Mouse (Mus musculus): Measurements from ENCODE around the gene Pip5kl1.

Pip5kl1 gene

DNA sequence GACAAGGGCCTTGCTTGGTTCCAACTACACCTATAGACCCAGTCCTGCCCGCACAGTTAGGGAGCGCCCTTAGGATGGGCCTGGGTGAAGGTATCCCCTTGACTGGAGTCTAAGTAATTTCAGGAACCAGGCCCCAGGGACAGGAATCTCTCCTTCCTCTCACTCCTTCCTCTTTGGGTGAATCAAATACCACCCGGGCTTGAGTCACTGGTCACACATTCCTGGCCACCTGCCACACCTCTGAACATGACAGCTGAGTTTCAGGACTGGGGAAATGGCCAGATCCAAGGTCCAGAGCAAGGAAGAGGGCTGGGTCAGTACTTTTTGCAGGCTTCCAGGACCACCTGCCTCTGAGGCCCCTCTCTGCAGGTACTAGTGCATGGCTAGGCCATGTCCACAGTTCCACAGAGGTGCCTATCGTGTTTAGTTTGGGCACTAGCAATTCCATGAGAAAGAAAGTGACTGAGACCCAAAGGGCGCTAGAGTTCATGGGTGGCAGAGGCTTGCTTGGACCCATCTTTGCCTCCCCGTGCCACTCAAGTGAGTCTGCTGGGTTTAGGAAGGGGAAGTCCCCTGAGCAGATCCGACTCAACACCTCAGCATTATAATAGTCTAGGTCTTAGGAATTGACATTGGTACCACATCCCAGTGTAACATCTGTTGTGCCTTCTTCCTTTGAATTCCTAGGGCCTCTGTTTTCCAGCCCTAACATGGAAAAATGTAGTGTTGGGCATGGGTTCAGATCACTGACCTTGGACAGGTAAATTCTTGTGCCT lies 26.4 kb upstream of the Pip5kl1 start:
- no peak for DNase-seq (ENCODE audit: low spot score)

DNA sequence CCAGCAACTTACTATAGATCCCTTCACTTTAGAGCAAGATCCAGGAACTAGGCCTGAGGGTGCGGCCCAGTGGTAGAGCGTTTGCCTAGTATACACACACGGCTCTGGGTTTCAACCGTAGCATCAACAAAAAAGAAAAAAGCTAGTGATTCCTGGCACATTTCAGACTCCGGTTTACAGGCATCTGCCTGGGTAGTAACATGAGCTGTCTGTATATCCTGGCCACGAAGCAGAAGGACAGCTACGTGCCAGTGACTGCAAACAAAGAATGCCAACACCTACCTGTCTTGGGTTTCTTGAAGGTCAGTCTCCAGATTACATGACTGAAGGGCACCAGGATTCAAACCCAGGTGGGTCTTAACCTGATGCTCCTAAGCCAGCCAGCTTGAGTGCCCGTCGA lies 25.4 kb upstream of the Pip5kl1 start:
- DNase-seq (ENCODE audit: low spot score): no peak

DNA sequence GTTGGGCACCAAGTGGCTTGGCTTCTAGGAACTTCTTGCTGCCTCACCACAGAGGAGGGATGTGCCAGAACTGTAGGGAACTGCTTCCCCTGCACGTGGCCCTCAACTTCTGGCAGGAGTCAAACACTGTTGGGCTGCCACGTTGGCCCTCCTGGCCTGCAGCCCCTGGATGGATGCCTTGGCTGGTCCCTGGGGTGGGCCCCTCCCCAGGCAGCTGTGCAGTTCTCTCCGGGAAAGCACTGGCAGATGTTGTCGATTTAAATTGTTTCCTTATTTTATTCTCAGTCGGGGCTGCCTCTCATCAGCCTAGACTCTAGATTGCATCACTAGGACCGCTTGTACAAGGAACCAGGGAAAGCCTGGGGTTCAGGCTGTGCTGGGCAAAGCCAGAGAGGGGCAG lies 24.8 kb upstream of the Pip5kl1 start:
- no peak for DNase-seq (ENCODE audit: low spot score)

DNA sequence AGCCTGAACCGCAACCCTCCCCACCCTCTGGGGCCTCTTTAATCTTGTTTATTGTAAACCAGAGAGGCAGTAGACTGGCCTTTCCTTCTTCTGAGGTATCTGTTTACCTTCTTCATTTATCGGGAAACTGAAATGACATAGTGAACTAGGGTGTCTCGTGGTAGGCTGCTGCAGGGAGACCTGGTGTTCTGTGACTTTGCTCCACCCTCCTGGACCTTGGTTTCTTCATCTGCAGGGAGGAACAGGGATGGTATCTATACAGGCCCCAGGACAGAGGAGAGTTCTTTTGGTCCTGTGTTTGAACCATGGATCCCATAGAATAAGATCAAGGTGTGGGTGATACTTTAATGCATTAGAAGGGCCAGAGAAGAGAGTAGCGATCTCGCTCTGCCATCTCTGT lies 23.4 kb upstream of the Pip5kl1 start:
- DNase-seq (ENCODE audit: low spot score): no peak

DNA sequence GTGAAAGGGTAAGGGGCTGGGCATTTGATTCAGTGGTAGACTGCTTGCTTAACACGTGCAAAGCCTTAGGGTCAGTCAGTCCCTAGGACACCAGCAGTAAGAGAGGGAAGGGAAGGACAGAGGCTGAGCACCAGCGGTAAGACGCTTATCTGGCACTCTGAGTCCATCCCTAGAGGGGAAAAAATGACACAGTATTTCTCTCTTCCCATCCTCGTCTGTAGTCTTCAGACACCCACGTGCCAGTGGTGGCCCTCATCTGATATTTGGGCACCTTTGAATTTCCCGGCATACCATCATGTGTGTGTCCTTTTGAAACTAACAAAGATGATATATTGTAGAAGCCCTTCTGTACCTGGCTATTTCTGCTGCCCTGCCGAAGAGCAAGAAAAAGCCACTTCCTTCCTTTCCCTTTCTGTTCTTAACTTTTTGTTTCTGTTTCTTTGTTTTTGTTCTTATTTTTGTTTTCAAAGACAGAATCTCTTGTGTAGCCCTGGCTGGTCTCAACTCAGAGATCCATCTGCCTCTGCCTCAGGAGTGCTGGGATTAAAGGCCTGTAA lies 20.9 kb upstream of the Pip5kl1 start:
- no peak for DNase-seq (ENCODE audit: low spot score)

DNA sequence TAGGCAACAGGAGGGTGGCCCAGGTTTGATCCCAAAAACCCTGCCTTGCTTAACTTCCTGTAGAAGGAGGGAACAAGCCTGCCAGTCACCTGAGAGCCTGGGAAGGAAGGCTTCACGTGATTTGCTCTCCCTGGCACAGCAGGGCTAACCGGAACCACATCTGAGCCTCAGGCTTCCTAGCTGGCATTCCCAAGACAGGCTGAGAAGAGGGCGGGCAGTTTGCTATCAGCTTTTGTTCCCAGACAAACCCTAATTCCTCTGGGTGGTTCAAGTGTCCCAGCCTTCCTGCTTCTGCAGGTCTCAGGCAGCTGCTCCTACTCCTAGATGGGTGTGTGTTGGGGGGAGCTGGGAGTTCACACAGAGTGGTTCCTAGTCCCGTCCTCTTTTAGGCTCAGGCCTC lies 19.1 kb upstream of the Pip5kl1 start:
- DNase-seq (ENCODE audit: low spot score): no peak

DNA sequence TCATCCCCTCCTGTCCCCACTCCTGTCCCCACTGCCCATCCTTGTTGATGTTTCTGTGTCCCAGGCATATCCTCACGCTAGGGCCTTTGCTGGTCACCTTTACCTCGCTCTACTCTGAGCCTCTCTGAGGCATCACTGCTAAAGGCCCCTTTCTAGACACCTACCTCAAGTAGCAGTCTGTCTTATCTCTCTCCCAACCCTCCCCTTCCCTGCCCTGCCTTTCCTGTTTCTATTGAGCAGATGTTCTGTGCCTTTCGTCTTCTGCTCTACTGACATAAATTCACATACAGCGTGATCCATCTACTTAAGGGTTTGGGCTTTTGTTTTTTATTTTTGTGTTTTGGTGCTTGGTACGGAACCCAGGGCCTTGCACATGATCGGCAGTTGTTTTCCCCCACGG lies 18.6 kb upstream of the Pip5kl1 start:
- DNase-seq (ENCODE audit: low spot score): no peak

DNA sequence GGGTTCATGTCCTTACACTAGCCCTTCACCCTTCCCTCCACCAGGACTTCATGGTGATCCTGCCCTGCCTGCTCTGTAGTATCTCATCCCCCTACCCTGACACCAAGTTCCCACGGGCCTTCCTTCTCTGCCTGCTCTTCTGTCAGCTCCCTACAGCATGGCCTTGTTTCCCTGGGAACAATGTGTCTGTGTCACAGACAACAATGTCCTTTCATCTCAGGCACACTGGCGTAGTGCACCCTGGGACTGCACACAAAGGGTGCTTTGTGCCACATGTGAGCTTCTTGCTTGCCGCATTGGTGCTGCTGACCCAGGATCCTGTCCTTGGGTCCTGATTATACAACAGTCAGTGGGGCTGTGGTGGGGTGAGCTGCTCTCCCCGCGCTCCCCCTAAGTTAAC lies 15.0 kb upstream of the Pip5kl1 start:
- no peak for DNase-seq (ENCODE audit: low spot score)

DNA sequence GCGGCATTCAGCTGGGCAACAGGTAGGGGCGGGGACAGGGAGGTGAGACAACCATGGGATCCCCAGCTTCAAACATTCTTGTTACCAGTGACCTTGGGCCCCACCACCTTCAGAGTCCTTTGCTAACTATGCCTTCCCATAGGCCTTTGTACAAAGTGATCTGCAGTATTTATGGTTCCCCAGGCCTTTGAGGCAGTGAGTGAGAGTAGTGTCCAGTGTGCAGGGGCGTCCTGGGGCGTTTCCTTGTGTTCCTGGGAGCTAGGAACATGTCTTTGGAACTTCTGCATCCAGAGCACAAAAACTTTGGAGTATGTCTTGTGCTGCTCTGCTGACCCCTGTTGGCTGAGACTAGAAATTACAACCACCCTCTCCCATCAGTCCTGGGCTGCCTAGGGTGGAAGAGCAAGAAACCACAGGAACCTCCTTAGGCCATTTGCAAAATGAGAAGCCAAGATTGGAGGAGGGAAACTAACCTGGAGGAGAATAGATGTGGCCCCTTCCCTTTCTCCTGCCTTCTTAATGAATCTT lies 8.0 kb upstream of the Pip5kl1 start:
- DNase-seq (ENCODE audit: low spot score): no peak

DNA sequence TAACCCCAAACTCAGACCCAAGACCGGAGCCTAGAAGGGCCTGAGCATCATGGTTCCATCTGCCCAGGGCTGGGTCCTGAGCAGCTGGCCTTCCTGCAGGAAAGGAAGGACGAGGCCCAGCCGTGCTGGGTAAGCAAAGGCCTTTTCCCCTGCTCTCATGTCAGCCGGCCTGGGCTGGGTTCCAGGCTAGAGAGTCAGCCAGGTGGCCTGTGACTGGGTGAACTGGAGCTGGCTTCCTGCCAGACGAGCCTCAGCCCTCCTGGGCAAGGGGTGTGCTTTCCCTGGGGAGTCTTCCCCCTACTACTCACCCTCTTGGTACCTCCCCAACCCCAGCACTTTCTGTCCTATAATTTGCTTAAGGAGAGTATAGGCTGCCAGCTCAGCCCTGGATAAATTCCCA lies 6.4 kb upstream of the Pip5kl1 start:
- no peak for DNase-seq (ENCODE audit: low spot score)

DNA sequence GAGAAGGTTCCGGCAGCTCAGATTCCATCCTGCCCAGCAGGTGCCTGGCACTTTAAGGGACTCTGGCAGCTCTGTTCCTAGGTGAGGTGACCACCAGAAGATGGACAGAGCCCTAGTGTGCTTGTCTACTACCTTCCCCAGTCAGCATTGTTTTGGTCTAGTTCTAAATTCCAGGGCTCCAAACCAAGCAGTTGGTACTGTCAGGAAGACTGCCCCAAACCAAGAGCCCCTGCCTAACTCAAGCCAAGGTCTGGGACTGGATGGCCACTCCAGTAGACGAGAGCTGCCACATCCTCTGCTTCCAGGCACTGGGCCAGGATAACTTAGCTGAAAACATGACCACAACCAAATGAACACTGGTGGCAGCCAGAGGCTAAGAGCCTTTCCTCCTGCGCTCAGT lies 5.7 kb upstream of the Pip5kl1 start:
- DNase-seq (ENCODE audit: low spot score): no peak

DNA sequence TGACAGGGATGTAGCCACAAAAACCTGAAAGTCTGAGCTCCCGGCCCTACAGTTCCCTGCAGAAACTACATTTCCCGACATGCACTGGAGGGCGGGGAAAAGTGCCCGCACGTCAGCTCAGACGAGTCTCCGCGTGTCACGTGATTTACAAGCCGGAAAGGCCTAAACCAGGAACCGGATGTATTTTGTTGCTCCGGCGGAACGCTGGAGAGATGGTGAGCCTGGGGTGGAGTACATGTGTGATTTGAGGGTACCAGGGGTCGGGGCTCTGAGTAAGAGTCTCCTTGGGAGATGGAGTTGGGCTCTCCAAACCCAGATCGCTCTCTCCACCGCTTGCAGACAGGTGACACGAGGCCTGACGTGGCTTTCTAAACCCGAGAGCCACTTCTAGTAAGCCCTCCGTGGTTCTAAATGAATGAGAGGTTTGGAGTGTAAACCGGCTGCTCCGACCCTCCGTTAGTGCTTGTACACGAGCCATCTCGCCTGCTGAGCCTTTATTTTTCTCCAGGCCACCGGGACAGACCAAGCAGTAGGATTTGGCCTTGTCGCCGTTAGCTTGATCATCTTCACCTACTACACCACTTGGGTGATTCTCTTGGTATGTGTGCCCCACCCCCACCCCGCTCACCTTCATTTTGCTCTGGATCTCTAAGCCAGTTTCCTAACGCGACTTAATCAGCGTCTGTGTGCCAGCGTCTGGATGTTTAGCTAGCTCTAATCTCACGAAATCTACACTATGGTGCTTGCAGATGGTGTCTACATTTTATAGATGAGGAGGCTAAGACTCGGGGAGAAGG lies 3.7 kb upstream of the Pip5kl1 start, which contains the start of gene Dpm2:
Dpm2 (plus strand) TSS at position 161 of the 797 bp plus-strand sequence.
- DNase-seq (ENCODE audit: low spot score): peak; percentile 57

DNA sequence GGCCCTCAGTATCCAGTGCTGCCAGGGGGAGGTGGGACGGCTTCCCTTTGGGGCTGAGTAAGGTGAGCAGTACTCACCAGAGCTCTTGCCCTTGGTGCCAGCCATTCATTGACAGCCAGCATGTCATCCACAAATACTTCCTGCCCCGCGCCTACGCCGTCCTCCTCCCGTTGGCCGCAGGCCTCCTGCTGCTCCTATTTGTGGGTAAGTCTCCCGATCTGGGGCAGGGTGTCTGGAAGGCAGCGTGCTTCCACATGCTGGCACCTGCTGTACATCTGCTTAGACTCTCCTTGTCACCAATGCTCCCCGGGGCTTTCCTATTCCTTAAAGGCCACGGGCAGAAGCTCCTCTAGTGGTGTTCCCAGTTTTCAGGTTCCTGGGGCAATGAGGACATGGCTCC lies 2.4 kb upstream of the Pip5kl1 start:
- no peak for DNase-seq (ENCODE audit: low spot score)

DNA sequence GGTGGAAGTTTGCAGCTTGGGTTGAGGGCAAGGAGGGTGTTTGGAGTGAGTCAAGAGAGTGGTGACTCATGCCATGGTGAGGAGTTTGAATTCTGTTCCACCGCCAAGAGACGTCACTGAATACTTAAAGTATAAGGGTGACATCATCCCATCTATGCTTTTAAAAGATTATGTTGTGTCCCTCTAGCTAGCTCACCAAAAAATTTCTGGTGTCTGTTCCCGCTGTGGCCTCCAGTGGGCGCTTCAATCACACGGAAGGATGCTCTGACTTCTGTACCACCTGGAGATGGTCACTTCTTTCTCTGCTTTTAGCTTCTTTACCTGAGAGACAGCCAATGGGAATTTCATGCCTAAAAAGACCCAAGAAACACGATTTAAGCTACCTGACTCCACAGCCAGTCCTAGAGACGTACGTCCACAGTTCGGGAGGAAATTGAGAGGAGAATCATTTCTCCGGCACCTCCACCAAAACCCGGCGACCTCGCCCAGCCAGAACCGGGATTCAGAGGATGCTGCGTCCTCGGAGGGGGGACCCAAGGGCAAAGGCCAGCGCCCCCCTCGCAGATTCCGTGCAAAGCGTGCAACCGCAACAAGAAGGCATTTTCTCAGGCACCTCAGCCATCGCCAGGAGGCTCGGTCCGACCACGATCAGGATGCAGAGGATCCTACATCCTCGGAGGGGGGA lies 446 bp downstream of the Pip5kl1 start:
- no peak for DNase-seq (ENCODE audit: low spot score)

DNA sequence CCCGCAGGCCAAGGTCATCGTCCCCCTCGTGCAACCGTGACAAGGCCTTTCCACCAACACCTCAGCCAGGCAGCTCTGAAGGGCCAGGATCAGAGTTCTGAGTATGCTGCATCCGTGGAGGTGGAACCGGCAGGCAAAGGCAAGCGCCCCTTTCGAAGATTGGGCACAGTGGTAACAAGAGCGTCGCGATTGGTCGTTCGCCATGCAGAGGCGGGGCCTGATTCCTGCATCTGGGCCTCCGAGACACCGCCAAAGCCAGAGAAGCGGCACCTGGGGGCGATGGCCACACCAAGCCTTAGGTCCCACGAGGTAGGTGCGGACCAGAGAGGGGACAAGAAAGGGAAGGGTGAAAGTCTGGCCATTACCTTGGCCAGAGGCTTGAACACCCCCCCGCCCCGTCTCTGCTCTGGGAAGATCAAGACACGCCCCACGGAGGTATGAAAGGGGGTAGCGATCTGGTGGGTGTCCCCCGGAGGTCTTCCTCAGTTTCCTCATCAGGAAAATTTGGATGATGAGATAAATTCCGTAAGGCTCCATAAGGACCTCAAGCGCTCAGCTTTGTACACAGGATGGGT lies 1.1 kb downstream of the Pip5kl1 start, which contains the start of gene 9430097D07Rik:
9430097D07Rik (minus strand) TSS at position 99 of the 575 bp plus-strand sequence.
- DNase-seq (ENCODE audit: low spot score): no peak

DNA sequence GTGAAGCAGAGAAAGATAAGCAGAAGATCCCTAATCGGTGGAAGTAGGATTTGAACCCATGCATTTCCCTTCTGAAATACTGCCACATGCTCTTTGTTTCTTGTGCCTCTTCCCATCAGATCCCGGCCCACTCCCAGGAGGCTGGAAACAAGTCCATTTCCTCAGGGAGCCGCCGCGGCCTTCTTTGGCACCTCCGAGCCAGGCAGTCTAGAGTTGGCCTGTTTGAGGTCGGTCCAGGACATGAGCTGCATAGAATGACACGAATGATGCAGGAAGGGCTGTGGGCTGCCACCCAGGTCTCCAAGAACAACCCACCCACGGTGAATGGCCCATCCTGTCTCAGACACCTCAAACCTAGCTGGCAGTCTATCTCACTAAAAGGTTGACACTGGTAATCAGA lies 1.9 kb downstream of the Pip5kl1 start:
- DNase-seq (ENCODE audit: low spot score): no peak

DNA sequence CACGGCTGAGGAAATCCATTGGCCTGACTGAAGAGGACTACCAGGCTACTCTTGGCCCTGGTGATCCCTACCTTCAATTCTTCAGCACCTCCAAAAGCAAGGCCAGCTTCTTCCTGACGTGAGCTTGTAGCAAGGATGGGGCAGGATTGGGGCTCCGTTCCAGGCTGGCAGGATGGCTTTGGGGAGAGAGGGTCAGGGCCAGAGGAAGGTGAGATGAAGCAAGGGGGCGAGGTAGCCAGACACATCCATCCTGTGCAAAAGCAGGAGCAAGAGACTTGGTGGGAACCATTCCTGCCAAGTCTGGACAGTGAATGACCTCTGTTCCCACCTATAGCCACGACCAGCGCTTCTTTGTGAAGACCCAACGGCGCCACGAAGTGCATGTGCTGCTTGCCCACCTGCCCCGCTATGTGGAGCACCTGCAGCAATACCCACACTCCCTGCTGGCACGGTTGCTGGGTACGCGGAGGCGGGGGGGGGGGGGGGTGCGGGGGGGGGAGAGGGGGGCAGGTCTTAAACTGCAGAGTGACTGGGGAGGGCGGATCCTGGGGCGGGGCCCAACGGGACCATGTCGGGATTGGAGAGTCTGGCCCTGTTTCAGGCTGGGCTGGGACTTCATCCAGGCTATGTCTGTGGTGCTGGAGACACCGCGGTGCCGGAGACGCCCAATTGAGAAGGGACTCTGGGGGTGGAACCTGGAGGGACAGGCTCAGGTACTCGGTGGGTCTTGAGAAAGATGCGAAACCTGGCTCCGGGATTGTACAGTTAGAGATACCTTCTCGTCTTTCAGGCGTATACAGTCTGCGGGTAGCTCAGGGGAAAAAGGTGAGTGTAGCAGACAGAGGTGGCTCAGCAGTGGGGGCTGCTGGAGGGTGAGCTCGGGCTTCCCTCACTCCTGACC lies 3.8 kb downstream of the Pip5kl1 start:
- DNase-seq (ENCODE audit: low spot score): no peak

DNA sequence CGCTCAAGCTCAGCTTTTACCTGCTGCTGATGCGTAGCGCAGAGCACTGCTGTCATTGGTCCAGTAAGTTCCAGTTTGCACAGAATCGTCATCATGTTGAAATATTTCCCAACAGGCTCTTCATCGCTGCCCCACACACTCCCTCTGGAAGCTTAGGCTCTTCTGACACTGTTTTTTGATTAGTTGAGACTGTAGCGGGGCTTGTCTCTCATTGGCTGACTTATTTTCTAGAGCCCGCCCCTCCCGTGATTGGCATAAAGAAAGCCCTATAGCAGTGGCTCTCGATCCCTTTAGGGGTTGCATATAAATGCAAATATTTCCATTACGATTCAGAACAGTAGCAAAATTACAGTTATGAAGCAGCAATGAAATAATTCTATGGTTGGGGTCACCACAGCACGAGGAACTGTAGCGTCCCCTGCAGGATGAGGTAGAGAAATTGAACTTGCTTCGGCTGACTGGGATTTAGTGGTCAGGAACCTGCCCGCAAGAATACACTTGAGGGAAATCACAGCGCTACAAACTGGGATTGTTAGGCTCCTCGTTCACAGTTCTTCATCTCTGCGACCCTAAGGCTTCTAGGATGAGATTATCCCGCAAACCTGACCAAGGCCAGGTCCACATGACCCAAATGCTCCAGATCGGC lies 7.0 kb downstream of the Pip5kl1 start:
- no peak for DNase-seq (ENCODE audit: low spot score)

DNA sequence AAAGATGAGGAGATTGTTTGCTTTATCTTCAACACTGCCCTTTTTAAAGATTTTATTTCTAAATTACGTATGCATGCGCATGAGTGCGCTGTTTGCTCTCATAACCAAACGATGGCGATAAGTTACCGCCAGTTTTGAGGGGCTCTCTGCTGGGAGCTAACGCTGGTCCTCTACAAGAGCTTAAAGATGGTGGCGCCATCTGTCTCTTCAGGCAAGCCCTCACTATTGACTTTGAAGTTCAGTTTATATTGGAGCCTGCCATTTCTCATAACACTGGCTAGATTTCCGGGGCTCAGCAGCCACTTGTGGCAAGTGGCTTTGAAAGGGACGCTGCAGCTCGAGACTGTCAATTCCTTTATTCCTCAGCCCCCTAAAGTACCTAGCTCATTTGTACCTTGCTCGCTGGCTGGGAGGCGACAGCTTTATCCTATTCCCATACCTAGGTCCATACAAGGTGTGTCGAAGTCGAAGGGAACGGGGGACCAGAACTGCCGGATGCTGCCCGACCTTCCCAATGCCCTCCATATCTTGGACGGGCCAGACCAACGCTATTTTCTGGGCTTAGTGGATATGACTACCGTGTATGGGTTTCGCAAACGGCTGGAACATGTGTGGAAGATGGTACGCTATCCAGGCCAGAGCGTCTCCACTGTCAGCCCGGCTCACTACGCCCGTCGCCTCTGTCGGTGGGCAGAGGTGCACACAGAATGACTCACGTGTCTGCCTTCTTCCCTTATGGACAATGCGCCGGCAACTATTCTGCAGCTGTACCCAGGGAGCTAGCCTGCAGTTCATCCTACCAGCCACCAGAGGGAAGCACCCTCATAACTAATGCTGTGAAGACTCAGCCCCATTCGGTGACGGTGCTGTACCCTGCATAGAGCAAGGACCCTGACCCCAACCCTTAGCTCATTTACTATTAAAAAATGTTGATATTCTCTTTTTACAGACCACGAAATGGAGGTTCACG lies 8.5 kb downstream of the Pip5kl1 start:
- DNase-seq (ENCODE audit: low spot score): no peak

Data from urinary bladder, postnatal 10 days (tissue).